Mouse (Mus musculus): Measurements from ENCODE around the gene Ceacam14.

Gene Ceacam14

GRCm38 (mm10) chr7:17812333-17812732, at the start of gene Ceacam14:
Ceacam14 (plus strand) TSS chr7:17812633.
- DNase-seq (ENCODE audit: low read depth, low spot score): no peak
